Mouse (Mus musculus) spleen, adult 12 weeks (tissue): ENCODE results near the gene Slc34a3.

Experiments
- DNase-seq: peaks from one replicate; pipeline ENCODE4 v3.0.0; 2022; ENCODE audit warnings: low spot score

Gene Slc34a3

DNA sequence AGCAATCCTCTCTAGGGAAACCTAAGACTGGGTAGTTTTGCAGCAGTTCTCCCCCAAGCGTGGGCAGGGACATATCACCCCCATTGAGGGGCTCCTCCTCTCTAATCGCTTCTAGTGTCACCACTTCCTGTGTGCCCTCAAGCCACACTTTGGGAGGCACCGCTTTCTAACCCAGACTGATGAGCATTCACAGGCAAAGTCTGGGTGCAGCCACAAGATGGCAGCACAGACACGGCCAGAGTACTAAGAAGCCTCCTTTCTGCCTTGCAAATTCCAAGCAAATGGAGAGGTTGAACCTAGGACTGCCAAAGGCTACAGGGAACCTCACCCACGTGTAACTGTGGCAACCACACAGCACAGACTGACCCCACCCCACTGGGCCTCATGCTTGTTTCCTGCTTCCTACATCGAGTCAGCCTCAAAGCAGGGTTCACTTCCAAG is 40.8 kb downstream of the Slc34a3 start:
- DNase-seq = peak; percentile 71

DNA sequence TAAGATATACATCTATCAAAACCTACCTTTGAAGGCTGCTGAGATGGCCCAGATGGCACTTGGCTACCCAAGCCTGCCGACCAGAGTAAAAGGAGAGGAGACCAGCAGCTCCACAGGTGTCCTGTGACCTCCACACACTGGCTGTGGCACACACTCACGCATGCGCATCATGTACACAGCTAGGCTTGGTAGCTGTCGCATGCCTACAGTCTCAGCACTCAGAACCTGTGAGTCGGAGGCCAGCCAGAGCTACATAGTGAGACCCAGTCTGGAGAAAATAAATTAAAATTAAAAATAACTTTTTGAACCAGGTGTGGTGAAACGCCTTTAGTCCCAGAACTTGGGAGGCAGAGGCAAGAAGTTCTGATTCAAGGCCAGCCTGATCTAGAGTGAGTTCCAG is 46.3 kb downstream of the Slc34a3 start:
- no peak for DNase-seq

DNA sequence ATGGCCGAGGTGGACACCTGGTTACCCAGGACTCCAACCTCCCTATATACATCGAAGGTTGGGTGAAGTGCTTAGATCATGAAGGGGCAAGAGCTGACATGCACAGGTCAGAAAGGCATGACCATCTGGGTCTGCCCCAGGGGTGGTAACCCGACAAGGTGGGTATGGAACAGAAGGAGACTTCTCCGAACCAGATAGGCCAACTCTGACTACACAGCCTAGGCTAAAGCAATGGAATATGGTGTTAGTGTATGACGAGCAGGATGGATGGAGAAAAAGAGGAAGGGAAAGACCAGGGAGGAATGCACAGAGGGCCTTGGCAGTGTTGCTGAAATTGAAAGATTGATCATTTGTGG is 47.6 kb downstream of the Slc34a3 start:
- no peak for DNase-seq

DNA sequence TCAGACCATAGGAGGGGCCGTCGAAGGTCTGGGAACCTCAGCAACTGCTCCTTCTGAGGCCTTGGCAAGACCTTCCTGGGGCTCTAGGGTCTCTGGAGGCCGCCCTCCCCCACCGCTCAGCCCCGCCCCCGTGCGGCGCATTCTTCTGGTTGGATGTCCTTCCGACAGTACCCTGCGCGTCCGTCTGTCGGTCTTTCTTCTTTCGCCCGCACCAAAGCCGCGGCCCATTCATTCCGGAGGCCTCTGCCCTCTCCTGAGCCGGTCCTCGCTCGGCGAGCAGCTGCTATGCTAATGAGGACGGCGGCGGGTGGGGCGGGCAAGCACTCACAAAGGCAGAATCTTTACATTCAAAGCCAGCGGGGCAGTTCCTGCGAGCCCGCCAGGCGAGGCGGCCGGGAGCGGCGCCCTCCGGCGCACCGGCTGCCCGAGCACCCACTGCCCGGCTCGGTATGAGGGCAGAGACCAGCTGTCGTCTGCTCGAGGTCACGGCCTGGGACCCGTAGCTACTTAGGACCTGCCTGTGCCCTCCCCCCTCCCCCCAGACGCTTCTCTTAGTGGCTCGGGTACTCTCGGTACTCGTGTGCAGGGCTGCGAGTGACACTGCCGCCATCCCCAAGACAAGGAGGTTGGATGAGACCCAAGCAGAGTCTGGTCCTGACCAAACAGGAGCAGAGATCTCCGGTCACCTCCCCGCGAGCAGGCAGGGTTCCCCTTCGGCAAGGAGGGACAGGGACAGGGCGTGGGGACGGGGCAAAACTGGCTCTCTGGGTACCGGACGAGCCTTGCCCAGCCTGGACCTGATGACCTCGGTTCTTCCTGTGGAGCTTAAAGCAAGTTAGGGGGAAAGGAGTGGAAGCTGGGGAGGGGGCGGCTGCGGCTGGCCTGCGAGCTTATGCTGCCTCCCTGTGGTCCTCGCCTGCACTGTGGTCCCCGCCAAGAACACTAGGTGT is 48.3 kb downstream of the Slc34a3 start:
- no peak for DNase-seq

DNA sequence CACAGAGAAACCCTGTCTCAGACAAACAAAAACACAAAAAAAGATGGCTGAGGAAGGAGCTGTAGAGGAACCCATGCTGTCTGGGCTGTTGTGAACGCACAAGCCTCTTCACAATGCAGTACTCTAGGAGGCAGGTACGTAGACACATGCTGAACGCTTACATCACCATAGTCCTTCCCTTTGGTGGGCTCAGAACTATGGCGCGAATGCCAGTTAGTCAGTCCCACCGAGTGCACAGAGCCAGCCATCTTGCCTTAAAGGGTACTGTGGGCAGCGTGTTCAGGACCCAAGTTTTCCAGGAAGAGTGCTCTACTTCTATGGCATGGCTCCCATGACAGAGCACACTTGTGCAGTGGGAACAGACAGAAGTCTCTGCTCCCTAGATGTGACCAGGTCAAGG is 49.7 kb downstream of the Slc34a3 start:
- no peak for DNase-seq

DNA sequence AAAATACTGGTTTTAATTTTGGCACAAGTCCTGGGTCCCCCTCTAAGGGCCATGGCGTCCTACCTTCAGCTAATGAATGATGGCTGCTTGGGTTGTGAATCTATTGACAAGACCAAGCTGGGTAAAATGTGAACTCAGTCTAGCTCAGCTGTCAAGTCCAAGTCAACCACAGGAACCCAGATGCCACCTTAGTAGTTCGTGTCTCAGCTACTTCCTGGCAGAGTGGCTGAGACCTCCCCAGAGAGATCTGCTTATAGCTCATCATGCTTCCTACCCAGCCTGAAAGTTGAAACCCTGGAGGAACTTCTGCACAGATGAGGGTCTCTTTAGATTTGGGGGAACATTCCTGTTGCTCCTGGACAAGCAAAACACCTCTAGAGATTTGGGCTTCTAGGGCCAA is 50.8 kb downstream of the Slc34a3 start:
- DNase-seq = no peak

DNA sequence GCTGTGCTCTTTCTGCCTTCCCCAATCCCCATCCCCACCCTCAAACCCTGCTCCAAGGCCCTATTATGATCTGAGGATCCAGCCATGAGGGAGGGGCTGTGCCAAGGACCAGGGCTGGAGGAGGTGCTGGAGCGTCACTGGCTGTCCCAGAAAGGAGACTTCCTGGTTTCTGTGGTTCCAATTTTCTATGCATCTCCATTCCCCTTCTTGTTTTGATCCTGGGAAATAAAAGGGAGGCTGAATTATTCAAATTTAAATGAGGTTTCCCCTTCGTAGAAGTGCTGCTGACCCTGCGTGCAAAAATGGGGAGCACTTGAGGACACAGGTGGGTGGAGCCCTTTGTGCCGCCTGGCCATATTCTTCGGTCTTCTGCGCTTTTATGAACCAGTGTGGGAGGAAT is 51.5 kb downstream of the Slc34a3 start:
- DNase-seq = no peak

DNA sequence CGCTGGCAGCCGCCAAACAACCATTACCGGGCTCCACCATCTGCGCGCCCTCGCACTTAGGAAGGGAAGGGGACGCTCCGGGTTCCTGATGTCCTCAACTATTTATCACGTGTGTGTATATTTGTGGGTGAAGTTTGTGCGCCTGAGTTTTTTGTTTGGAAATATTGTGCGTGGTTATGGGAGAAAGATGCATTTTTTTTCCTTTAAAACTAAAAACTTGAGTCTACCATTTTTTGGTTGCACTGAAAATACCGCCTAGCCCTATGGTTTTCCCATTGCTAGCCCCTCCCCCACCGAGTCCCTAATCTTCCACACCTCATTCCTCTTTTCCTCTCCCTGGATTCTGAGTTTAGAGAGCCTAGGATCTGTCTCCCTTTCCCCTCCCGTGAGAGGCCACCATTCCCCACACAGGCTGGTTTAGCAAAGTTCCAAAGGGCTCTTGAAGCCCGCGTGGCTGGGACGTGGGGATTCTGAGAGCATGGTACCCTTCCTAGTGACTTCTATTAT is 52.2 kb downstream of the Slc34a3 start:
- no peak for DNase-seq

DNA sequence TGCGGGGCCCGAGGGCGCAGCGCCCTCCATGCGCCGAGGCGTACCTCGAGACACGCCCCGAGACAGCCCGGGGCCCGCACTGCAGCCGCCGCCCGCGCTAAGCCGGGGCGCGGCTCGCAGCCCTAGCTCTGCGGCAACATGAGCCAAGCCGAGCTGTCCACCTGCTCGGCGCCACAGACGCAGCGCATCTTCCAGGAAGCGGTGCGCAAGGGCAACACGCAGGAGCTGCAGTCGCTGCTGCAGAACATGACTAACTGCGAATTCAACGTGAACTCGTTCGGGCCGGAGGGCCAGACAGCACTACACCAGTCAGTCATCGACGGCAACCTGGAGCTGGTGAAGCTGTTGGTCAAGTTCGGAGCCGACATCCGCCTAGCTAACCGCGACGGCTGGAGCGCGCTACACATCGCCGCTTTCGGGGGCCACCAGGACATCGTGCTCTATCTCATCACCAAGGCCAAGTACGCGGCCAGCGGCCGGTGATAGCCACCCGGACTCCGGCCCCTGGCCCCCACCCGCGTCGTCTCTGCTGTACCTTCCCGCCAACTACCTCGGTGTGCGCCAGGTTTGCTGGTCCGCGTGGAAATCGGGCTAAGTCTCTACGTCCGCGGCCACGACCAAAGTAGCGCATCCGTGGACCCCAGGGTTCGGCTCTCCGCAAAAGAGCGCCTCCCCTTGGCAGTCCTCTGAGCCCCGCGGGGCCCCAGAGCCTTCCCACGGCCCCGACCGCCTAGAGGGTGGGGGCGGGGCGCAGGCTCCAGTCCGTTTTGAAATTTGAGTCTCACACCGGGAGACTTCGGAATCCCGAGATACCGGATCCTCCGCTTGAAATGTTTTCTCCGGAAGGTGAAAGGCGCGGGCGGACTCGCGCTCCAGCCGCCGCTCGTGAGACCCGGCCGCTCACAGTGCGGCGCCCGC is 52.9 kb downstream of the Slc34a3 start:
- peak; percentile 69 for DNase-seq

DNA sequence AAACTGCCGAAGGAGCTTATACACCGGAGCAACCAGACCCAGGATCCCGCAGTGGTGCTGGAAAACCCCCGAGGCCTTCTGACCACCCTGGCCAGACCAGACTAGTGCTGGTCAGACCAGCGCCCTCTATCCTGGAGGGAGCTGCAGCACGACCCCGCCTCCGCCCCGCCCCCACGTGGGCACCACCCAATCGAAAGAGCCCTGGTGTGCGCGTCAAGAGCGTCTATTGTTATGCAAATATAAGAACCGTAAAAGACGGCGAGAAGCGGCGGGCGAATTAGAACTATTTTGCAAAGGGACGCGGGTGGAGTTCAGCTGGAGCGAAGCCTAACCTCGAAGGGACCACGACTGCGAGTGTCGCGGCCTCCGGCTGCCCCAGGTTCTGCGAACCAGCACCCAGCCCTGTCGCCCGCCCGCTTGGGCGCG is 53.7 kb downstream of the Slc34a3 start, which contains the start of gene Nrarp:
TSS of gene Nrarp (plus strand) at position 281 of the 426 bp plus-strand sequence.
- DNase-seq = peak; percentile 81

DNA sequence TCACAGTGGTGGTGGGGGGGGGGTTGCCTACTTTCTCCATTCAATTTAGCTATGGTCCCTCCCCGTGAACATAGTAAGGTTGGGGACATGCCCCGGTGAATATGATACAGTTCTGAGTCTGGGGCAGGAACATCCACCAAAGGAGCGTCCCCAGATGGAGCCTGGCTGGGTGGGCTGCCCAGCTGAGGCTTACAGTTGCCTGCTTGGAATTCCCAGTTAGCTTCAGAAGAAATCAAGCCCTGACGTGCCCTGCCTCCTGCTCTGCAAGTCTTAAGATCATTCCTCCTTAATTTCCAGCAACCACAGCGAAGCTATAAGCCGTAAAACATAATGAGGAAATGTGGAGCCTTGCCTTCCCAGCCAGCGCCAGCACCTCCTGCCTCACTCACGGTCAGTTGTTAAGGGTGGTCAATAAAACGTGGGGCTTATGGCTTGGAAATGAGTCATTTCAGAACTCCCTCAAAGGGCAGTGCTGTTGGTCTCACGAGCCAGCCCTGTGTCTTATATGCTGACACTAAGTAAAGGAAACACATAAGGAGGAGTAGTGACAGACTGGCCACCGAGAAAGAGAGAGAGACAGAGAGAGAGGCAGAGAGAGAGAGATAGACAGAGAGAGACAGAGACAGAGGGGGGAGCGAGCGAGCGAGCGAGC is 54.5 kb downstream of the Slc34a3 start:
- DNase-seq = no peak
